ENCODE assay signal across 8 mouse cellular contexts in the genomic region with DNA sequence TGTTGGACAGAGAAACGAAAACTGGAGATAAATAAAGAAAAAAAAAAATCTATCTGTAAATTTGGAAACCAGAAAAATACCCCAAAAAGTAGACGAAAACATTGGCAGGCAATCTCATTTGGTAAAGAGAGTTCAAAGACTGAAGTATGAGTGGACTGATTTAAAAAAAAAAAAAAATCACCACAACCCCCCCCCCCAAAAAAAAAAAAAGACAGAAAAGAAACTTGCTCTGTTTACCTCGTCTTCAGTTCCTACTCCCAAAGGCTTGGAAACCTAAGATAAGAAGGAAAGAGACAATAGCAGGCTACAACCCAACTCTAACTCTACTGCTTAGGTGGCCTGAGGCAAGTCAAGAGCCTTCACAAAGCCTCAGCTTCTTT. TPM values are rescaled to one million over a fixed set of nuclear protein-coding genes. Genes with fewer than 3 reads are reported as not detected.
DNase-seq lines count a peak whose midpoint lies in the region; ATAC-seq and TF ChIP-seq lines count a peak whose summit lies in the region.

No protein-coding gene starts in this region.

- H3K4me2 ChIP-seq in heart, embryonic 16.5 days (ENCODE audit: low read depth, low read length): peak overlapping the region; percentile 88
- H3K4me2 ChIP-seq in hindbrain, embryonic 11.5 days (replicated peaks; ENCODE audit: low read depth, low read length): peak overlapping the region; percentile 68

- H3K79me2 ChIP-seq in MEL (ENCODE audit: control insufficient read depth, insufficient read depth, low read length, poor library complexity): peaks cover 13% of the 10 kb centered on the region

- peak overlapping the region; percentile 94 for H3K4me3 ChIP-seq in heart, embryonic 16.5 days (ENCODE audit: low read length)
- H3K4me3 ChIP-seq in MEL (ENCODE audit: control insufficient read depth in 1 of 2, insufficient read depth in 1 of 2, low read depth in 2 of 2, low read length in 2 of 2): peak overlapping the region; percentile 76 to 93
- H3K4me3 ChIP-seq in hindbrain, embryonic 11.5 days (ENCODE audit: low read depth, low read length): peak overlapping the region; percentile 90

- peak overlapping the region; percentile 96 for H3K9ac ChIP-seq in heart, embryonic 16.5 days (ENCODE audit: low read length)
- H3K9ac ChIP-seq in MEL (ENCODE audit: control insufficient read depth, low read depth, low read length, poor library complexity, severe bottlenecking): peak overlapping the region; percentile 76
- H3K9ac ChIP-seq in hindbrain, embryonic 11.5 days (ENCODE audit: low read depth, low read length): peak overlapping the region; percentile 83

- no peak for TF ChIP-seq POLR2A in MEL (IDR thresholded peaks at IDR 0.05; ENCODE audit: control insufficient read depth in 1 of 2, insufficient read depth in 1 of 2, low read depth in 1 of 2, low read length in 2 of 2, poor library complexity in 1 of 2)

- H3K36me3 ChIP-seq in heart, embryonic 16.5 days (ENCODE audit: control insufficient read depth, insufficient read depth): peaks cover 6% of the 10 kb centered on the region; the same call in 1 of the 2 replicates
- H3K36me3 ChIP-seq in MEL (ENCODE audit: control insufficient read depth in 1 of 2, insufficient read depth in 2 of 2, low read length in 2 of 2): peaks cover 13 to 16% of the 10 kb centered on the region in 2 experiments
- no peaks in the 10 kb centered on the region for H3K36me3 ChIP-seq in hindbrain, embryonic 11.5 days (ENCODE audit: control insufficient read depth, insufficient read depth, low read length)

- H3K9me3 ChIP-seq in heart, embryonic 16.5 days (replicated peaks; ENCODE audit: control insufficient read depth, low read length): no peaks in the 10 kb centered on the region
- no peaks in the 10 kb centered on the region for H3K9me3 ChIP-seq in MEL (replicated peaks; ENCODE audit: insufficient read depth, low read length)
- no peaks in the 10 kb centered on the region for H3K9me3 ChIP-seq in hindbrain, embryonic 11.5 days (ENCODE audit: control insufficient read depth, low read length)

- TF ChIP-seq RAD21 in MEL (IDR thresholded peaks at IDR 0.05; ENCODE audit: low read depth, low read length): no peak

- no peak for TF ChIP-seq CTCF in MEL (IDR thresholded peaks at IDR 0.05 in 2 of 3, conservative IDR thresholded peaks at IDR 0.05 in 1 of 3; ENCODE audit: control insufficient read depth in 1 of 3, insufficient read depth in 1 of 3, low read depth in 2 of 3, low read length in 3 of 3, poor library complexity in 1 of 3, severe bottlenecking in 1 of 3)

- H3K27ac ChIP-seq in heart, embryonic 16.5 days (ENCODE audit: low read length): peak overlapping the region; percentile 95
- H3K27ac ChIP-seq in MEL (ENCODE audit: control insufficient read depth, low read depth, low read length): peak overlapping the region; percentile 62
- peak overlapping the region; percentile 62; the same call in 1 of the 2 replicates for H3K27ac ChIP-seq in hindbrain, embryonic 11.5 days (ENCODE audit: low read depth, low read length)

- intact Hi-C loops in heart, postnatal 25 days (cut with DNase I): no loop called here

- H3K27me3 ChIP-seq in heart, embryonic 16.5 days (ENCODE audit: control insufficient read depth, insufficient read depth, low read length): no peaks in the 10 kb centered on the region
- H3K27me3 ChIP-seq in MEL (ENCODE audit: control insufficient read depth in 1 of 2, insufficient read depth in 2 of 2, low read length in 2 of 2): no peaks in the 10 kb centered on the region
- no peaks in the 10 kb centered on the region for H3K27me3 ChIP-seq in hindbrain, embryonic 11.5 days (ENCODE audit: control insufficient read depth, insufficient read depth, low read length)

- no peak for DNase-seq in heart, postnatal 25 days (ENCODE audit: low spot score)
- no peak for DNase-seq in MEL (ENCODE audit: low read depth, low spot score)
- DNase-seq in hindbrain, embryonic 11.5 days (ENCODE audit: low spot score): no peak
- DNase-seq in spleen, postnatal 10 days (ENCODE audit: low spot score in 2 of 2): no peak
- DNase-seq in B cell, adult 2 months: no peak
- no peak for DNase-seq in urinary bladder, adult 2 months (ENCODE audit: low spot score)

- 68% methylated on average over 3 of the region's 3 CpGs for WGBS in heart, embryonic 16.5 days
- WGBS in hindbrain, embryonic 11.5 days: 72% methylated on average over 3 of the region's 3 CpGs

- ATAC-seq in heart, embryonic 16.5 days (replicated peaks; ENCODE audit: extremely low read depth, insufficient read depth, low FRiP score): no peak
- ATAC-seq in hindbrain, embryonic 11.5 days (ENCODE audit: low FRiP score): no peak
- peak; percentile 7 for ATAC-seq in megakaryocyte progenitor cell, adult 5-6 weeks (replicated peaks; ENCODE audit: poor library complexity)

- peaks cover 16% of the 10 kb centered on the region for H3K4me1 ChIP-seq in heart, embryonic 16.5 days (ENCODE audit: control insufficient read depth, insufficient read depth, low read length)
- peaks cover 0 to 6% of the 10 kb centered on the region in 2 experiments; a peak in 3 of 4 replicates for H3K4me1 ChIP-seq in MEL (ENCODE audit: control insufficient read depth in 1 of 2, insufficient read depth in 2 of 2, low read length in 2 of 2)
- H3K4me1 ChIP-seq in hindbrain, embryonic 11.5 days (replicated peaks; ENCODE audit: control insufficient read depth, insufficient read depth, low read length): no peaks in the 10 kb centered on the region

- no peak for TF ChIP-seq EP300 in MEL (IDR thresholded peaks at IDR 0.05; ENCODE audit: low read depth in 1 of 2, low read length in 2 of 2)

TF ChIP-seq in MEL, 35 proteins besides CTCF, POLR2A, EP300 and RAD21:
- TF ChIP-seq ZMIZ1 (IDR thresholded peaks at IDR 0.05; ENCODE audit: low read depth, low read length) (no peak), UBTF (IDR thresholded peaks at IDR 0.05; ENCODE audit: borderline replicate concordance, insufficient read depth, low read depth, low read length) (0 out of 2 replicates have a peak, but pooled peaks have one; percentile 8), GABPA (IDR thresholded peaks at IDR 0.05; ENCODE audit: low read depth, low read length) (no peak), MAZ (IDR thresholded peaks at IDR 0.05; ENCODE audit: low read depth, low read length) (no peak), USF2 (IDR thresholded peaks at IDR 0.05; ENCODE audit: borderline replicate concordance in 1 of 2, insufficient read depth in 1 of 2, low read depth in 1 of 2, low read length in 2 of 2) (no peak), NRF1 (IDR thresholded peaks at IDR 0.05; ENCODE audit: insufficient read depth, low read depth, low read length, poor library complexity, severe bottlenecking) (no peak), TAL1 (IDR thresholded peaks at IDR 0.05; ENCODE audit: low read length) (no peak), BHLHE40 (IDR thresholded peaks at IDR 0.05; ENCODE audit: borderline replicate concordance, low read depth, low read length) (no peak), MXI1 (IDR thresholded peaks at IDR 0.05; ENCODE audit: low read depth, low read length) (no peak), ZNF384 (IDR thresholded peaks at IDR 0.05; ENCODE audit: low read depth, low read length) (peak; percentile 90), TBP (IDR thresholded peaks at IDR 0.05; ENCODE audit: low read depth, low read length) (0 out of 2 replicates have a peak, but pooled peaks have one; percentile 29), SIN3A (IDR thresholded peaks at IDR 0.05; ENCODE audit: low read length) (no peak), POLR2AphosphoS2 (IDR thresholded peaks at IDR 0.05; ENCODE audit: low read length) (no peak), GATA1 (IDR thresholded peaks at IDR 0.05; ENCODE audit: low read depth, low read length) (0 out of 2 replicates have a peak, but pooled peaks have one; percentile 15), MYC (IDR thresholded peaks at IDR 0.05; ENCODE audit: low read depth, low read length) (no peak), MEF2A (IDR thresholded peaks at IDR 0.05; ENCODE audit: extremely low read depth, insufficient replicate concordance, low read depth, low read length, poor library complexity, severe bottlenecking) (no peak)
TF ChIP-seq in MEL: peak in this region for 4.

RNA-seq across cellular contexts. Expression of a gene that starts 1.1 kb away (rescaled TPM):
- polyA plus RNA-seq in heart, embryonic 16.5 days (2015; fragmentation: Nextera tagmentation; extraction: Ambion mirVana): 28.8 and 31.6 TPM in 2 replicates
- 10 to 100 TPM; 26.2 to 26.9 TPM for total RNA-seq in heart, postnatal 25 days (2021)
- 56.0 and 63.1 TPM in 2 replicates for total RNA-seq in MEL (2012; rRNA removed)
- 10 to 100 TPM in 1 of 2 experiments, not detected in 1; 63.0 TPM for polyA plus RNA-seq in MEL (2012; ENCODE audit: insufficient read depth in 1 of 2, insufficient read length in 2 of 2, low read depth in 1 of 2, low replicate concordance in 2 of 2, missing spikeins in 1 of 2)
- 35.1 and 38.9 TPM in 2 replicates for polyA plus RNA-seq in hindbrain, embryonic 11.5 days (2014; fragmentation: Nextera tagmentation; extraction: Ambion mirVana)
- 15.5 and 20.7 TPM in 2 replicates for total RNA-seq in megakaryocyte progenitor cell, adult 5-6 weeks (2015)
- total RNA-seq in megakaryocyte progenitor cell, adult 5-6 weeks (2017): 18.9 and 20.6 TPM in 2 replicates
- polyA plus RNA-seq in urinary bladder, adult 2 months (2012; rRNA removed): 36.7 and 41.2 TPM in 2 replicates

RNA-seq across cellular contexts. Expression of a gene that starts 50.8 kb away (rescaled TPM):
- polyA plus RNA-seq in heart, embryonic 16.5 days (2015; fragmentation: Nextera tagmentation; extraction: Ambion mirVana): 0.87 TPM in 2 replicates
- 1 to 10 TPM in 1 of 2 experiments, under 1 TPM in 1; 0.49 to 1.5 TPM for total RNA-seq in heart, postnatal 25 days (2021)
- 46.5 and 51.3 TPM in 2 replicates for total RNA-seq in MEL (2012; rRNA removed)
- polyA plus RNA-seq in MEL (2012; ENCODE audit: insufficient read depth in 1 of 2, insufficient read length in 2 of 2, low read depth in 1 of 2, low replicate concordance in 2 of 2, missing spikeins in 1 of 2): 10 to 100 TPM in 1 of 2 experiments, not detected in 1; 59.8 TPM
- polyA plus RNA-seq in hindbrain, embryonic 11.5 days (2014; fragmentation: Nextera tagmentation; extraction: Ambion mirVana): 10.2 and 11.9 TPM in 2 replicates
- total RNA-seq in megakaryocyte progenitor cell, adult 5-6 weeks (2015): 5.1 and 8.7 TPM in 2 replicates
- 6.8 and 10.4 TPM in 2 replicates for total RNA-seq in megakaryocyte progenitor cell, adult 5-6 weeks (2017)
- 1.4 and 1.6 TPM in 2 replicates for polyA plus RNA-seq in urinary bladder, adult 2 months (2012; rRNA removed)
